Mouse (Mus musculus) WW6 (cell line): ENCODE measurements around the gene Thop1.
A peak's percentile ranks its signal among the peaks of the same experiment; 100 is the strongest.
"Not testable (repeated sequence)": the region's sequence is repeated elsewhere in the genome, so short reads cannot be mapped to it uniquely, and the experiment has no call there.

ENCODE experiments used
- DNase-seq: peaks from one replicate; pipeline ENCODE4 v3.0.0-alpha.2; 2013; ENCODE audit warnings: low read depth, low spot score

The Thop1 gene

DNA sequence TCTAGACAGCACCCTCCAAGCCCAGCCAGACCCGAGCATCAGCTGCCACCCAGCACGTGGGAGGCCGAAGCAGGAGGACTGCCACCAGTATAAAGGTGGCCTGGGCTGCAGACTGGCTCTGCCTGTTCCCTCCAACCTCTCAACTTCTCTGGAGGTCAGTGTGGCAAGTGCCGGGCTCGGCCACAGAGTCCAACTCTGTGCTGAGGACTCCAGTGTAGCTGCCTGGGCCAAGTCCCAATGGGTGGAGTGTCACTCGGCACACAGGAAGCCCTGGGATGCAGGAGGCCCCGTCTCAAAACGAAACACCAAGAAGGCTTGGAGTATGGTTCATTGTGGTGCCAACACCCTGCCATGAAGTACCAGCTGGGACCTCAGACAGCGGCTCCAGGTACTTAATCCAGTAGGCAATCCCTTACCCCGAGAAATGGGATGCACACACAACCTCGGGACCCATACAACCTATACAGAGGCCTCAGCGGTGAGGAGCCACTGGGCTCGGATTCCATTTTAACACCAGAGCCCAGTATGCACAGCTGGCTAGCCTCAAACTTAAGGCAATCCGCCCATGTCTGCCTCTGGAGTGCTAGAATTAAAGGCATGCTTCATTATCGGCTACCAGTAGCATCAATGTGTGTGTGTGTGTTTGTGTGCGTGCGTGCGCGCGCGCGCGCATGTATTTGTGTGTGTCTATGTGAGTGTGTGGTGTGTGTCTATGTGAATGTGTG, 12.3 kb upstream of the Thop1 start:
- no peak for DNase-seq

DNA sequence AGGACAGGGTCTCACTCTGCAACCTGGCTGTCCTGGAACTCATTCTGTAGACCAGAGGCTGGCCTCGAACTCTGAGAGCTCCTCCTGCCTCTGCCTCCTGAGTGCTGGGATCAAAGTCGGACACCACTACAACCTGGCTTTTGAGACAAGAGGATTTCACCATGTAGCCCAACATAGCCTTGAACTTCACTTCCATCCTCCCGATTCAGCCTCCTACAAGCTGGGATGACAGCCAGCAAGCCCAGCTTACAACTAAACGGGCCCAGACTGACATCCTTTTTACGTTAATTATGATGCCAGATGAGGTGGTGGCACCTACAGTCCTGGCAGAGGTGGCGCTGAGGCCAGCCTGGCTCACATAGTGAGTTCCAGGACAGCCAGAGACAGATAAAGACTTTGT, 10.9 kb upstream of the Thop1 start:
- no peak for DNase-seq

DNA sequence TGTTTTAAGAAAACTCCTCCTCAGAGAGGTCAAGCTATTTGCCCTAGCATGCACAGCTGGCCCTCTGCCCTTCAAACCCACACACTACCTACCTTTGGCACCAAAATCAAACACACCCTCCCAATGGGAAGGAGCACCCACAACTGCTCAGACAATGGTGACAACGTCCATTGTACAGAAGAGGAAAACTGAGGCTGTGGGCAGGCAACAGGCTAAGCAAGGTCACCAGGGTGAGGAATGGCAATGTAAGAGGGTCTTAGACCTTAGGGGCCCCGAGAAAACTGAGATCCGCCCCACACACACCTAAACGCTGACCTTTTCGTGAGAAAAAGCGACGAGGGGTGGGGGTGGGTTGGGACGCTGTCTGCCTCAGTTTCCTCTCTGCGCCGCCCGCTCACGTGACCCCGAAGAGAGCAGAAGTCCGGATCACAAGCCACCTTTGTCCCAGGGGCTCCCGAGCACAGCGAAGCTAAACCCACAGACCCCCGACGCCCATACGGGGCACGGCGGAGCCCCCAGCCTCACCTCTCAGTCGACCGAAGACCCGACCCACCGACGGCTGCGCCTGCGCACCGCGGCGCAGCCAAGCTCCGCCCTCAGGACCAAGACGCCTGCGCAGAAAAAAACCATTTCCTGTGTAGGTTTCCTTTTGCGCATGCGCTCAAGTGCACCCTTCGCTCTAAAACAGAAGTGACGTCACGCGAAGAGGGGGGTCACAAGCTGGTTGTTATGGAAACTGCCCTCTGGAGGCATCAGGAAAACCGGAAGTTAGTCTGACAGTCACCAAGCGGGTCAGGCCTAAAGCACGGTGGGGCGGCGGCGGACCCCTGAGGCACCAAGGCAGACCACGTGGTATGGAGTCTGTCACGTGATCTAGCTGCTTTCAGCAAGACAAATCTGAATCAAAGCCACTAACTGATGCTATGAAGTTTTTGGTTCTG, 10.0 kb upstream of the Thop1 start, which contains the start of gene Sgta:
TSS of gene Sgta (minus strand) at position 579 of the 941 bp plus-strand sequence.
- DNase-seq, result peak; percentile 98

DNA sequence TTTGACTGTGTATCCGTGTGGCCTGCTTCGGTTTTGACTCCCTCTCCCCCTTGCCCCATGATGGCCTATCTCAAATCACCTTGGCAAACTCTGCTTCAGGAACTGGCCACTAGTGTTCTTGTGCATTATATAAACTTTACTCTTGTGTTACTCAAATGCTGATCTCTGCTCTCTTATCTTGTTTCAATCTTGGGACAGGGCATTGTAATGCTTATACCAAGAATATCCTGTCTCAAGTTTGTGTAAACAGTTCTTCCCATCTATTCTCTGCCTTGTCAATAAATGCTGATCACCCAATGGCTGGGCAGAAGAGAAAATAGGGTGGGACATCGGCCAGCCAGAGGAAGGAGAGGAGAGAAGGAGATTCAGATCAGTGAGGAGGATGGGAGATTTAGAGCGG, 7.1 kb upstream of the Thop1 start:
- no peak for DNase-seq

DNA sequence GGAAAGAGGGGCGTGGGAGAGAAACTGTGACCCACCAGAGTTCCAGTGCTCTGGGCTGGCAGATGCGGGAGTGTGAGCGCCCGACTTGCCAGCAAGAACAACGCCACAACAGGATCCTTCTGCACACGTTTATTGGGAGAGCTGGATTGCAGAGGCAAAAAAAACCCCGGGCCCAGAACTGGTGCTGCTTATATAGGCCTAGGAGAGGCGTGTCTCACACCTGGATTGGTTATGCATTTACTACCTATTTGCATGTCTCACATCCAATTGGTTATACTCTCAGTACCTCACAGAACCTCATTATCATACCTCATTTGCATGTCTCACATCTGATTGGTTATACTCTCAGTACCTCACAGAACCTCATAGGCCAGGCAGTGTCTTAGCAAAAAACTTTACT, 5.3 kb upstream of the Thop1 start:
- DNase-seq, result not testable (repeated sequence)

DNA sequence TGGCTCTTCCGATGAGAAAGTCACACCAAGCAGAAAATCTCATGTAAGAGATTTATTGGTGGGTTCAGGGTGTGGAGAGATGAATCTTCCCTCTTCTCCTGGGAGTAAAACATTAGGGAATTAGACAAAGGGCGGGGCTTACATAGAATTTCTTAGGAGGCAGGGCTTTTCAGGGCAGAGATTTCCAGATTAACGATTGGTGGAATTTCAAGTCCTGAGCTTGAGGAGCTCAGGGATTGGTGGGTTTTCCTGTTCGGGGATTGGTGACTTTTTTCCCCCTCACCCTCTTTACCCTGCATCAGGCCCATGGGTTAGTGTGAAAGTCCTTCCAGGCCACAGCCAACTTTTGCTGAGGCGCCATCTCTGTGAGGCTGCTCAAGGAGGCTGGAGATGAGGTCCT, 1.1 kb upstream of the Thop1 start:
- no peak for DNase-seq

DNA sequence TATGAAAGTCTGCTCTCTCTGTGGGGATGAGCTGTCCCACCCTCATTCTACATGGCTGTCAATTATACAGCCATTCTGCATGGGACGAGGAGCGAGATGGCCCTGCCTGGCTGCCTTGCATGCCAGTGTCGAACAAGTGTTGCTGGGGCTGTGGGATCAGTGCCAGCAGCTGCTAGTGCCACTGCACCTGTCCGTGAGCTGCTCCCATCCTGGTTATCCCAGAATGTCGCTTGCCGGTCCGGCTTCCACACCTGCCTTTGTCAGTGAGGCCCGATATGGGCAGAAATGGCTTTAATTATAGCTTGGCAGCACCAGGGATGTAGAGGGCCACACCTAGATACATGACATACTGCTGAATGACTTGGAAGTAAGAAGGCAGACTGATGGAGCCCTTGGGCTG, 2.5 kb downstream of the Thop1 start:
- DNase-seq, result no peak

DNA sequence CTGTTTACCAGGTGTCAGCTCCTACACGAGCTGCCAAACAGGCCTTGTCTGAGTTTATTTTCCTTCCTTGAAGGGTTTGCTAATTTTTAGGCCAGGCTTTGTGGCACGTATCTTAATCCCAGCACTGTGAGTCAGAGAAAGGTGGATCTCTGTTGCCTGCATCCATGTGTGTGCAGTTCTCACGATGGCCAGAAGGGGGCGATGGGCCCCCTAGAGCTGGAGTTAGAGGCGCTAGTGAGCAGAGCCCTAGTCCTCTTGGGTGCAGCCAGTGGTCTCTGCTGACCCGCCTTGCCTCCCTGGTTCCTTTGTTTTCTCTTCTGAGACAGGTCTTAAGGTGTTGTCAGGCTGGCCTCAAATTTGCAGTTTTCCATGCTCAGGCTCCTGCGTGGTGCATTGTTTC, 3.6 kb downstream of the Thop1 start:
- no peak for DNase-seq

DNA sequence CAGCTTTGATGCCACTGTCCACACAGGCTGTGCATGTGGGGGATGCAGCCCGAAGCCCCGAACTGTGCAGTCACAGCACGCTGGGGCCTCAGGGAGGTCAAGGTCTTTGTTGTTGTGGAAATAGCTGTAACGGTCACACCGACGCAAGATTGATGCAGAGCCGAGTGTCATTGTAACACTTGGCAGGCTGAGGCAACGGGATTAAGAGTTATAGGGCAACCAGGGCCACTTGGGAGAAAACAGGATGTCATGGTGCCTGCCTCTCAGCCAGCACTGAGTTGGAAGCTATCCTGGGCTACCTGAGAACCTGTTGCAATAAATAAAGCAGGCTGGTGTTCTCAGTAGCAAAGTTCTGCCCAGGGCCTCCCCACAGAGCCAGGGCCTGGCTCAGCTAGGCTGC, 5.9 kb downstream of the Thop1 start:
- no peak for DNase-seq

DNA sequence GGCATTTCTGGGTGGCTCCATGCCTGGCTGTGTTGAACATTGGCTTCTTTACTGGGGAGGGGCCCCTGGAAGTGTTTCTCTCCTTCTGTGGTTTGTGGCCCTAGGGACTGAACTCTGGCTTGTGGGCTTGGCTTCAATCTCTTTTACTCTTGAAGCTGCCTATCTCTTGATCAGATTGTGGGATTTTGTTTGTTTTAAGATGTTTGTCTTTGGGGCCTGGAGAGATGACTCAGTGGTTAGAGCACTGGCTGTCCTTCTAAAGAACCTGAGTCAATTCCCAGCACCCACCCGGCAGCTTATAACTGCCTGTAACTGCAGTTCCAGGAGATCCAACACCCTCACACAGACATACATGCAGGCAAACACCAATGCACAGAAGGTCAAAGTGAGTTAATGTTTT, 6.5 kb downstream of the Thop1 start:
- no peak for DNase-seq

DNA sequence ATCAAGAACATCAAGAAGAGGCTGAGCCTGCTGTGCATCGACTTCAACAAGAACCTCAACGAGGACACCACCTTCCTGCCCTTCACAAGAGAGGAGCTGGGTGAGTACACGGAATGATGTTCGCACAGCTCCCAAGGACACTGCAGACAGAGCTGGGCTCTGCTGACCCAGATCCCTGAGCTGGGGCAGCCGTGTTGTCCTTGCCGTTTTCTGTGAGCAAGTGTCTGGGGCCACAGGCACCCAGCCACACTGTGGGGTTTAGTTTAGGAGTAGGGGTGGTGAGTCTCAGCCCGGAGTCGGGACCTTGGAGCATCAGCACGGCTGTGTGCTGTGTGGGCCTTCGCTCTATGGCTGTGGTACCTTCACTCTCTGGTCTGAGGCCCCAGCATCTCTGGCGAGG, 8.1 kb downstream of the Thop1 start:
- DNase-seq, result no peak

DNA sequence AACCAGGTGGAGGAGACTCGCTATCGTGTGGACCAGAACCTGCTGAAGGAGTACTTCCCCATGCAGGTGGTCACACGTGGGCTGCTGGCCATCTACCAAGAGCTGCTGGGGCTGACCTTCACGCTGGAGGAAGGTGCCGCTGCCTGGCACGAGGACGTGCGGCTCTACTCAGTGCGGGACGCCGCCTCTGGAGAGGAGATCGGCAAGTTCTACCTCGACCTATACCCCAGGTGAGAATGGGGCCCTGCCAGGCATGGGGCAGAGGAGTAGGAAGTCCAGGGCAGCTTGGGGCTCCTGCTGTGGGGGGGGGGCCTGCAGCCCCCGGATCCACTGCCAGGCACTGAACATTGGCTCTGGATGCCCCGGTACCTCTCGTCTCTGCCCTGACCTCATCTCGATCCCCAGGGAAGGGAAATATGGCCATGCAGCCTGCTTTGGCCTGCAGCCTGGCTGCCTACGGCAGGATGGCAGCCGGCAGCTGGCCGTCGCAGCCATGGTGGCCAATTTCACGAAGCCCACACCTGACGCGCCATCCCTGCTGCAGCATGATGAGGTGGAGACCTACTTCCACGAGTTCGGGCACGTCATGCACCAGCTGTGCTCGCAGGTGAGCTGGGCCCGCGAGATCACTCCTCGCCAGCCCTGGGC, 10.3 kb downstream of the Thop1 start:
- DNase-seq, result no peak

DNA sequence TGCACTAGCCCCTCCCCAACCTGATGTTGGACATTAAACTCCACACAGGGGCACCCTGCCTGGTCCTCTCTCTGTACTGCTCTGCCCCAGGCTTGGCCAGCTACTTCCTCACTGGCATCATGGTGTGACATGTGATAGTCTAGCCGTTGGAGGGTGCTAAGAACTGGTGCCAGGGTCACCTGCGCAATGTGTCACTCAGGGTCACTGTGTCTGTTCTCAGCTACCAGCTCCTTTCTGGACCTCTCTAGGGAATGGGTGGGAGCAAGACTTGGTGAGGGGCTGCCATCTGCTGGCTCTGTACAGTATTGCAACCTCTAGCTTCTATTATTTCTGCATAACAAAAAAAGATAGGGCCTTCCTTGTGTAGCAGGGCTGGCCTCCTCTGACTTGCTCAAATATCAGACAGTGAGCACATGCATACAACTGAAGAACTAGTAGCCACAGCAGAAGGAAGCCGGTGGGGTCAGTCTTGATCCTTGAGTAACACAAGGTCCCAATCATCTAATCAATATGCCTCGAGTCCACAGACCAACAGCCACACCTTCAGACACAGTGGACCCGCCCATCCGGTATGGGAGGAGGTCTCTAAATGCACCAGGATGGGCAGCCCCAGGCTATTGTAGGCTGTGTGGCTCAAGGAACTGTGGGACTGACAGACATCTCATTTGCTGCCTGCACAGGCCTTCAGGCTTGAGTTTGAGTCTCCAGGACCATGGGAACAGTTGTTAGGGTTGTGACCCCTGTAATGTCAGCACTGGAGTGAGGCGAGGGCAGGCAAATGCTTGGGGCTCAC, 12.5 kb downstream of the Thop1 start:
- DNase-seq, result peak; percentile 69

DNA sequence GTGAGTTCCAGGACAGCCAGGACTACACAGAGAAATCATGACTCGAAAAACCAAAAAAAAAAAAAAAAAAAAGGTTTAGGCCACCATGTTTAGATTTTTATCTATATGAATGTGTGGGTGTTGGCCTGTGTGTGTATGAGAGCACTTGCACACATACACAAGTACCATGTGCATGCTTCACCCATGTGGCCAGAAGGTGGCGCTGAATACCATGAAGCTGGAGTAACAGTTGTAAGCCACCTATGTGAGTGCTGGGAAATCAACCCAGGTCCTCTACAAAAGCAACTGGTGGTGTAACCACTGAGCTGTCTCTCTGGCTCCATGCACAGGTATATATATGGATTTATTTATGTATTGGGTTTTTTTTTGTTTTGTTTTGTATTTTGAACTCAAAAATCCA, 17.2 kb downstream of the Thop1 start:
- peak; percentile 53 for DNase-seq

DNA sequence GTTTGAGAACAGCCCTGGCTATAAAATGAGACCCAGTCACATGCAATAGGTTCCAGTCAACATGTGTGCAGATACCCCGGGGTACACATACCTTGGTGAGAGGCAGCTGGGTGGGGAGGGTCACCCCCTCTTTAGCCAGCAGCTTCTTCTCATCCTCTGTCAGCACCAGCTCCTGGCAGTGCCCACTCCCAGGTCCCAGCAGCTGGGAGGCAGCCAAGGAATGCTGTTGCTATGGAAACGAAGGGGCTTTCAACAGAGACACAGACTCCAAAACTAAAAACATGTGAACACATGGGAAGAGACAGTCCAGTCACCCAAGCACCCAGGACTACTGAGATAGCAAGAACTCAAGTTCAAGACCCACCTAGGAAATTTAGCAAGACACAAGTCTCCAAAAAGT, 19.4 kb downstream of the Thop1 start:
- DNase-seq, result no peak

DNA sequence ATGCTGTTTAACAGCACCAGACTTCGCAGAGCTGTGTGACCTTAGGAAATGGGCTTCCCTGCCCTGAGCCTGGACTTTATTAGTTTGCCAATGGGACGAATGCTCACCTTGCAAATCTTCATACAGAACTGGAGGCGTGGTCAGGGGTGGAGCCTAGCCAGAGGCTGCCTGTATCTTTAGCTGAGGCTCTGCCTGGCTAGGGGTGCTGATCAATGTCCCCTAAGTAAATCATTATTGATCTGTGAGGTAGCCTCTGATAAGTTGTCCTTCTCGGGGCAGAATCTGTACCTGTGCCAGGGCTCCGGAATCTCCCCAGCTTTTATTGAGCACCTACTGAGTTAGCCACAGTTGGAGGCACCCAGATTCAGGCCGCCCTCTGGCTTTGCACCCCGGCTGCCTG, 20.8 kb downstream of the Thop1 start:
- no peak for DNase-seq

DNA sequence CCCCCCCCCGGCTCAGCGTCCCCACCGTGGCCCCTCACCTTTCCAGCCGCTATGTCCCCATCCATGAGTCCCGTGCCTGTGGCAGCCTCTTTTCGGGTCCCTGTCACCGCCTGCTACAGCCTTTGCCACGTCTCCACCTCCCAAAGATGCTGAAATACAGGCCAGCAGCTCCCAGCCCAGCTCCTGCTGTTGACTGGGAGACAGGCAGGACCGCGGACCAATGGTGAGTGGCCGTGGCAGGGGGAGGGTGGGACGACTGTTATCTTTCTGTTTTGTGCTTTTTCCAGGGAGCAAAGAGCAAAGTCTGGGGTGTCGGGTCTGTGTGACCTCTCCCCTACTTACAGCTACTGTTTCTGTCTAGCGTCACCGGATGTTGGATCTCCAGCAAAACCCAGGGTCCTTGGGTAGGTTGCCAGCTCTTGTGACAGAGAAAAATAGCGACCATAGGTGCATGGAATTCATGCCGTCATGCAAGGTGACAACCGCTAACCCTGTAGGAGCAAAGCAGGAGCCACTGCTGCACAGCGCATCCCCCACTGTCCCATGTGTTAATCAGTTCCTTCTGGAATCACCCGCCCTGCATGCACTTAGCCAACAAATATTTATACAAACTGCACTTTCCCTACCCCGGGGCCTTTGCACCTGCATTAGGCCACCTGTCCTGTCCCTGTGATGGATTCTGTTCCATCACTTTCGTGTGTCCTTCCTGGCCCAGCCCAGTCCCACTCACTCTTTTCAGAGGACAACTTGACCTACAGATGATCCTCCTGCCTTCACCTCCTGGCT, 22.8 kb downstream of the Thop1 start:
- DNase-seq, result no peak

DNA sequence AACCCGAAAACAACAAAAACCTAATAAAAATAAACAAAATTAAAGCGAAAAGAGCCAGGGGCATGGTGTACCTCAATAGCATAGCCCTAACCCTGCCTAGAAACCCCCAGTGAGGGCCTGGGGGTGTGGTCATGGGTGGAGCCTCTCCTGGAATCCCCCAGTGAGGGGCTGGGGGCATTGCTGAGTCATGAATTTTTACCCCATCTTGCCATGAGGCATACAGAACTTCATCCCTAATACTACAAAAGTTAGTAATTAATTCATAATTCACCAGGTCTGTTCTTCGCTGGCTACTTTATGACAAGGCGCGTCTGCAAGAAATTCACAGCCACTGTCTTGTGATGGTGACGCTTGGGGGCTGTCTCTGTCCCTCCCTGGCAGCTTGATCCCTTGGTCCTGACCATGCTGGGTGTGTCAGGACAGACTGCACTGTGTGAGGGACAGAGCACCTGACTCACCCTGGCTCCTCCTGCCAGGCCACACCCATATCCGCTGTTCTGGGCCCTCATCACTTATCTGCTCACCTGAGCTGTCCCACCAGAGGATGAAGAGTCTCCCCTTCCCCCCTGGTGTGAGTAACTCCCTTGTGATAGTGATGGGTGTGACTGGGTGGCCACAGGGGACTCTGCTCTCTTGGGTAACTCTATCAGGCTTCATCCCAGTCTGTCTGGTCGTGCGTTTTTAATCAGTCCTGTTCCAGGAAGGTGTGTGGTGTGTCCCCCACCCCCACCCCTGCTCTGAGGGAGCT, 25.3 kb downstream of the Thop1 start:
- DNase-seq, result no peak

DNA sequence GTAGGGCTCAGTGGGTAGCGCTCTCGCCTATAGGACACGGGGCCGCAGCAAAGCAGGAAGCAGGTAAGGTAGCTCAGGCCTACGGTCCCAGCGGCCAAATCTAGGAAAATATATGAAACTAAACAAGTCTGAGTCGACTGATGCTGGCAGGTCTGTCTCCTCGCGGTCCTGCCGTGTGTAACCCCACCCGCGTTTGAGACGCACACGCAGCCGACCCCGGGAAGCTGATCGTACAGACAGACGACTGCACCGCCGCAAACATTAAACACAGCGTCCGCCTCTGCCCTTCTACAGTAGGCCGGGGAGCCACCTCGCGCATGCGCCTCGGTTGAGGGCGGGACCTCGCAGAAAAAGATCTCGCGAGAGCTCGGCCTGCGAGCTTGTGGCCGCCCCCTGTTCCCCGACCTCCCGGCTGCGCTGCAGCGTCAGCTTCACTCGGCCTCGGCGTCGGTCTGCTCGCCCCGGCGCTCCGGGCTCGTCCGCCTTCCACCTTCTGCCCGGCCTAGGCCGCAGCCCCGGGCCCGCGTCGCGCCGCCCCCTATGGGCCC, 35.8 kb downstream of the Thop1 start, which contains the start of gene Map2k2:
TSS of gene Map2k2 (plus strand) at position 351 of the 548 bp plus-strand sequence.
- DNase-seq, result peak; percentile 92
